Mouse (Mus musculus) heart, embryonic 15.5 days (tissue): ENCODE measurements around the gene Rnf113a1. TPM values are rescaled to one million over a fixed set of nuclear protein-coding genes. Genes with fewer than 3 reads are reported as not detected.
"Not testable (repeated sequence)": the region's sequence is repeated elsewhere in the genome, so short reads cannot be mapped to it uniquely, and the experiment has no call there.

Source experiments
- ATAC-seq: fragments of 200-750 bp; cut with Nextera tagmentation; replicated peaks from 2 replicates; pipeline ENCODE4 v1.8.0; 2017; ENCODE audit warnings: low read depth, moderate TSS enrichment; ENCODE audit not compliant: insufficient number of reproducible peaks, insufficient read depth, low FRiP score
- H3K27ac ChIP-seq: fragments of 300-500 bp; sonication (generic); 2 replicates; pipeline ENCODE4 v1.5.1; 2015; ENCODE audit warnings: mild to moderate bottlenecking, inconsistent platforms
- H3K27me3 ChIP-seq: fragments of 300-500 bp; sonication (generic); 2 replicates; pipeline ENCODE4 v1.6.1; 2015; ENCODE audit warnings: inconsistent platforms
- H3K36me3 ChIP-seq: fragments of 300-500 bp; sonication (generic); 2 replicates; pipeline ENCODE4 v1.6.1; 2015; ENCODE audit warnings: mild to moderate bottlenecking, inconsistent platforms
- H3K4me1 ChIP-seq: fragments of 300-500 bp; sonication (generic); replicated peaks from 2 replicates; pipeline ENCODE4 v1.6.1; 2015; ENCODE audit warnings: inconsistent platforms
- H3K4me2 ChIP-seq: fragments of 300-500 bp; sonication (generic); 2 replicates; pipeline ENCODE4 v1.6.1; 2015; ENCODE audit warnings: inconsistent platforms, mild to moderate bottlenecking, moderate library complexity
- H3K4me3 ChIP-seq: fragments of 300-500 bp; sonication (generic); 2 replicates; pipeline ENCODE4 v1.5.1; 2015; ENCODE audit warnings: mild to moderate bottlenecking, inconsistent platforms
- H3K9ac ChIP-seq: fragments of 300-500 bp; sonication (generic); 2 replicates; pipeline ENCODE4 v1.6.1; 2015; ENCODE audit warnings: mild to moderate bottlenecking, inconsistent platforms
- H3K9me3 ChIP-seq: fragments of 300-500 bp; sonication (generic); replicated peaks from 2 replicates; pipeline ENCODE4 v1.6.1; 2016; ENCODE audit warnings: inconsistent platforms
- WGBS: fragments of 180-500 bp; shearing (Covaris S2); methylation state at CpG from one replicate; pipeline ENCODE4 v1.1.7; 2015; ENCODE audit warnings: mixed read lengths; 5-methylcytosine and 5-hydroxymethylcytosine counted together
- polyA plus RNA-seq: library from polyadenylated mRNA; unstranded; fragments of >200 nt; fragmentation: Nextera tagmentation; extraction: Ambion mirVana; gene quantifications from 2 replicates; pipeline ENCODE4 v1.2.1, GENCODE M21; 2015

The Rnf113a1 gene
- 5.4 and 6.0 TPM in 2 replicates for polyA plus RNA-seq

DNA sequence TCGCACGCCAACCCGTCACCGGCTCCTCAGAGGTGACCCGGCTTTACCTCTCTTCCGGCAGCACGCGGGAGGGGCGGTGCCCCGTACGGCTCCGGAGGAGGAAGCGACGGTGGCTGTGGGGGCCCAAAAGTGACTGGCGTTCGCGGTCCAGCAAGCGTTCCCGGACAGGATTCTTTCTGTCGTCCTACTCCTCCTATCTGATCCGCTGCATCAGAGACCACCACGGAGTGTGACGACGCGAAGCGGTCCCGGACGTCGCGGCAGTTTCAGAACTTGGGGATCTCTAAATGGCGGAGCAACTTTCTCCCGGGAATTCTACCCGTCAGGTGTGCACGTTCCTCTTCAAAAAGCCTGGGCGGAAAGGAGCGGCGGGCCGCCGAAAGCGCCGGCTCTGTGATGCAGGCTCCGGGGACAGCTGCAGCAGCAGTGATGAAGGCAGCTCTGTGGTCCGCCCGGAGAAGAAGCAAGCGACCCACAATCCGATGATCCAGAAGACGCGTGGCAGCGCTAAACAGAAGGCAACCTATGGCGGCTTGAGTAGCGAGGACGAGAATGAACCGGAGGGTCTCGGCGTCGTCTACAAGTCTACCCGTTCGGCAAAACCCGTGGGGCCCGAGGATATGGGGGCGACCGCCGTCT is at the start of gene Rnf113a1, which contains the start of gene Ndufa1:
Gene Rnf113a1 (plus strand): TSS at position 141 of the 639 bp plus-strand sequence.
Gene Ndufa1 (minus strand): TSS at position 59 of the 639 bp plus-strand sequence.
- Histone ChIP-seq H3K27ac (peak within 1 kb of the TSS; percentile 62), H3K4me2 (peak within 1 kb of the TSS; percentile 68), H3K9me3 (no peaks in the 10 kb centered on the region), H3K27me3 (no peaks in the 10 kb centered on the region), H3K4me1 (no peaks in the 10 kb centered on the region), H3K4me3 (peak within 1 kb of the TSS; percentile 63), H3K9ac (peak within 1 kb of the TSS; percentile 55), H3K36me3 (no peaks in the 10 kb centered on the region)
- peak; percentile 66 for ATAC-seq
- WGBS = 15% methylated on average over 63 of the region's 63 CpGs

DNA sequence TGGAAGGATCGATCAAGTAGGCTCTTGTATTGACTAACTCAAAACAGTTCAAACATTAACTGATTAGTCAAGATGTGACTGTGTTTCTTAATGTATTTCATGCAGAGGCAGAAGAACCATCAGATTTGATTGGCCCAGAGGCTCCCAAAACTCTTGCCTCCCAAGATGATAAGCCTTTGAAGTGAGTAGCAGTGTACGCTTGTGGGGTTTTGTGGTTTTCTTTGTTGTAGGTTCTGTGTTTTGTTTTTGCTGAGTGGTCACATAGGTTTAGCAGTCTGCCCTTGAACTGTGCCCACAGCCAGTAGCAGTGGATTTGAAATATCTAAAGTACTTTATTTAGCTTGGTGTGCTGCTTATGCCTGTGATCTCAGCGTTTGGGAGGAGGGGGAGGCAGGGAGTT is 49.3 kb upstream of the Rnf113a1 start:
- Histone ChIP-seq H3K27ac (no peak overlapping the region), H3K4me1 (no peaks in the 10 kb centered on the region), H3K9ac (no peak overlapping the region), H3K4me2 (no peak overlapping the region), H3K27me3 (no peaks in the 10 kb centered on the region), H3K36me3 (peaks cover 16% of the 10 kb centered on the region), H3K9me3 (no peaks in the 10 kb centered on the region), H3K4me3 (no peak overlapping the region)
- ATAC-seq = no peak
- WGBS = 76% methylated on average over 3 of the region's 3 CpGs

DNA sequence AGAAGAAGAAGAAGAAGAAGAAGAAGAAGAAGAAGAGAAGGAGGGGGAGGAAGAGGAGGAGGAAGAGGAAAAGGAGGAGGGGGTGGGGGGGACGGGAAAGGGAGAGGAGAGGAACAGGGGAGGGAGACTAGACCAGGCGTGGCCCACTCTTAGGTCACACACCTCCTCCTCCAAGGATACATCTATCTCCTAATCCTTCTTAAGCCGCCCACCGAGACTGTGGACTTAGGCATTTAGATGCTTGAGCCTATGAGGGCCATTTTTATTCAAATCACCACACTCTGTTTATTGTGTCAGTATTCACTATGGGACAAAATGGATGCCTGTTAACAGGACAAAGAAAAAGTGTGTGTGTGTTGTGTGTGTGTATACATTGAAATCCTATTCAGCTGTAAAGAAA is 46.5 kb upstream of the Rnf113a1 start:
- ATAC-seq, H3K9ac ChIP-seq, H3K27ac ChIP-seq, H3K4me2 ChIP-seq, H3K27me3 ChIP-seq, H3K9me3 ChIP-seq, H3K4me1 ChIP-seq, H3K4me3 ChIP-seq: not testable (repeated sequence)
- H3K36me3 ChIP-seq = peaks cover 11% of the 10 kb centered on the region
- WGBS = 70% methylated on average over 2 of the region's 4 CpGs

DNA sequence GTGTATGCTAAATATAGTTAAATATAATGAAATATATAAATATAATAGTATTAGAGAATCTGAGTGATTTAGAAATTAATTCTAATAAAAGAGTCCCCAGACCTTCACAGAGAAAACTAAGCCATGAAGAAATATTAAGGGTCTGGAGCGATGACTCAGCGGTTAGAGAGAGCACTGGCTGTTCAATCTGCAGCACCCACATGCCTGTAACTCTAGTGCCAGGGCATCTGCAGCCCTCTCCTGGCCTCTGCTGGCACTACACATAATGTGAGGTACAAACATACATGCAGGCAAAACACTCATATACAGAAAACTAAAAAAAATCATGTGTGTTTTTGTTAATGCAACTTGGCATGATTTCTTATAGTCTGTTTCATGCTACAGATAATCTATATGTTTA is 46.1 kb upstream of the Rnf113a1 start:
- WGBS = 98% methylated on average over 2 of the region's 2 CpGs
- ATAC-seq = no peak
- peaks cover 11% of the 10 kb centered on the region for H3K36me3 ChIP-seq
- H3K4me2 ChIP-seq = no peak overlapping the region
- H3K9me3 ChIP-seq = no peaks in the 10 kb centered on the region
- no peaks in the 10 kb centered on the region for H3K4me1 ChIP-seq
- H3K4me3 ChIP-seq = no peak overlapping the region
- H3K27ac ChIP-seq = no peak overlapping the region
- H3K9ac ChIP-seq = no peak overlapping the region
- no peaks in the 10 kb centered on the region for H3K27me3 ChIP-seq

- Histone ChIP-seq H3K4me3 (no peak overlapping the region), H3K4me1 (no peaks in the 10 kb centered on the region), H3K27ac (no peak overlapping the region), H3K36me3 (no peaks in the 10 kb centered on the region), H3K9me3 (no peaks in the 10 kb centered on the region), H3K9ac (no peak overlapping the region), H3K27me3 (no peaks in the 10 kb centered on the region), H3K4me2 (no peak overlapping the region)
- ATAC-seq = no peak
- whole genome bisulfite sequencing = 53% methylated on average over 4 of the region's 4 CpGs
Observed at GRCm38 (mm10) chrX:37157839-37158238, 33.2 kb upstream of the Rnf113a1 start.

DNA sequence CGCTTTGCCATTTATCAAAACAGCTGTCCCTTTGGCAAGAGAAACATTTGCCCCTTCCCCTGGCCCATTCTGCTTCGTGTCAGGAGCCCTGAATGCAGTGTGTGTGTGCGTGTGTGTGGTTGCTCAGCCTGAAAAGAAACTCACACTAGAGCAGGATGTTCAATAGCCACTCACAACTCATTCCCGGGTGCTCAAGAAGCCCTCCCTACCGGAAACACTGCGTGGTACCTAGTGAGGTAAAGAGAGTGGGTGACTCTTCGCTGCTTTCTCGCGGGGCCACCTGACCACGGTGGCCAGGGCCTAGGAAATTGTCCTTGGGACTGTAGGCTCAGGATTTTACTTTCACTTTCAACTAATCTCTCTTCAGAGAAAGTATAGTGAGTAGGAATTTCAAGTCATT is 29.9 kb upstream of the Rnf113a1 start:
- no peak for ATAC-seq
- no peaks in the 10 kb centered on the region for H3K36me3 ChIP-seq
- 69% methylated on average over 10 of the region's 10 CpGs for WGBS

GRCm38 (mm10) chrX:37163115-37163514 is 27.9 kb upstream of the Rnf113a1 start:
- H3K4me3 ChIP-seq = no peak overlapping the region
- no peaks in the 10 kb centered on the region for H3K4me1 ChIP-seq
- no peaks in the 10 kb centered on the region for H3K36me3 ChIP-seq
- H3K9ac ChIP-seq = no peak overlapping the region
- ATAC-seq = no peak
- H3K4me2 ChIP-seq = no peak overlapping the region
- H3K9me3 ChIP-seq = no peaks in the 10 kb centered on the region
- H3K27me3 ChIP-seq = no peaks in the 10 kb centered on the region
- 81% methylated on average over 18 of the region's 18 CpGs for WGBS
- H3K27ac ChIP-seq = no peak overlapping the region

More for the DNA sequence above, 29.9 kb upstream of the Rnf113a1 start:
- Histone ChIP-seq H3K4me2 (no peak overlapping the region), H3K27ac (no peak overlapping the region), H3K9ac (no peak overlapping the region), H3K4me1 (no peaks in the 10 kb centered on the region), H3K9me3 (no peaks in the 10 kb centered on the region), H3K27me3 (no peaks in the 10 kb centered on the region), H3K4me3 (no peak overlapping the region)

GRCm38 (mm10) chrX:37167085-37167484 is 24.0 kb upstream of the Rnf113a1 start:
- Histone ChIP-seq H3K4me2 (no peak overlapping the region), H3K36me3 (no peaks in the 10 kb centered on the region), H3K4me1 (no peaks in the 10 kb centered on the region), H3K27ac (no peak overlapping the region), H3K4me3 (no peak overlapping the region), H3K9me3 (no peaks in the 10 kb centered on the region), H3K27me3 (no peaks in the 10 kb centered on the region), H3K9ac (no peak overlapping the region)
- 21% methylated on average over 3 of the region's 3 CpGs for WGBS
- no peak for ATAC-seq

GRCm38 (mm10) chrX:37168742-37169141 is 22.3 kb upstream of the Rnf113a1 start, which contains the start of gene Akap14:
Gene Akap14 (minus strand): TSS chrX:37168842.
- Histone ChIP-seq H3K27ac (no peak within 1 kb of the TSS), H3K9ac (no peak within 1 kb of the TSS), H3K36me3 (no peaks in the 10 kb centered on the region), H3K4me1 (no peaks in the 10 kb centered on the region), H3K27me3 (no peaks in the 10 kb centered on the region), H3K4me2 (no peak within 1 kb of the TSS), H3K4me3 (no peak within 1 kb of the TSS), H3K9me3 (no peaks in the 10 kb centered on the region)
- no peak for ATAC-seq
- 45% methylated on average over 5 of the region's 5 CpGs for WGBS

- ATAC-seq, H3K36me3 ChIP-seq, H3K27me3 ChIP-seq, H3K27ac ChIP-seq, H3K4me1 ChIP-seq, H3K9me3 ChIP-seq, H3K9ac ChIP-seq: not testable (repeated sequence)
- 0 out of 2 replicates have a peak overlapping the region, but pooled peaks have one; percentile 8 for H3K4me3 ChIP-seq
- H3K4me2 ChIP-seq = peak overlapping the region; percentile 41
- 32% methylated on average over 8 of the region's 8 CpGs for WGBS
Observed at GRCm38 (mm10) chrX:37184401-37184800, 6.6 kb upstream of the Rnf113a1 start.

- H3K9ac ChIP-seq = peak overlapping the region; percentile 55
- no peak overlapping the region for H3K27ac ChIP-seq
- H3K27me3 ChIP-seq = no peaks in the 10 kb centered on the region
- ATAC-seq = no peak
- H3K36me3 ChIP-seq = no peaks in the 10 kb centered on the region
- WGBS = 14% methylated on average over 20 of the region's 20 CpGs
- no peaks in the 10 kb centered on the region for H3K9me3 ChIP-seq
- no peaks in the 10 kb centered on the region for H3K4me1 ChIP-seq
- peak overlapping the region; percentile 68 for H3K4me2 ChIP-seq
- peak overlapping the region; percentile 63 for H3K4me3 ChIP-seq
Observed at GRCm38 (mm10) chrX:37190755-37191104, 315 bp upstream of the Rnf113a1 start.

DNA sequence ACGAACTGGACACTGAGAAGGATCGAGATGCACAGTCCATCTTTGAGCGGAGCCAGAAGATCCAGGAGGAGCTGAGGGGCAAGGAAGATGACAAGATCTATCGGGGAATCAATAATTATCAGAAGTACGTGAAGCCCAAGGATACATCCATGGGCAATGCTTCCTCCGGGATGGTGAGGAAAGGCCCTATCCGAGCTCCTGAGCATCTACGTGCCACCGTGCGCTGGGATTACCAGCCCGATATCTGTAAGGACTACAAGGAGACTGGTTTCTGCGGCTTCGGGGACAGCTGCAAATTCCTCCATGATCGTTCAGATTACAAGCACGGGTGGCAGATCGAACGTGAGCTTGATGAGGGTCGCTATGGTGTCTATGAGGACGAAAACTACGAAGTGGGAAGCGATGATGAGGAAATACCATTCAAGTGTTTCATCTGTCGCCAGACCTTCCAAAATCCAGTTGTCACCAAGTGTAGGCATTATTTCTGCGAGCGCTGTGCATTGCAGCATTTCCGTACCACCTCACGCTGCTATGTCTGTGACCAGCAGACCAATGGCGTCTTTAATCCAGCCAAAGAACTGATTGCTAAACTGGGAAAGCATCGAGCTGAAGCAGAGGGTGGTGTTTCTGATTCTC is 817 bp downstream of the Rnf113a1 start:
- Histone ChIP-seq H3K4me2 (peak overlapping the region; percentile 68), H3K9me3 (no peaks in the 10 kb centered on the region), H3K4me1 (no peaks in the 10 kb centered on the region), H3K4me3 (peak overlapping the region; percentile 63), H3K36me3 (no peaks in the 10 kb centered on the region), H3K9ac (peak overlapping the region; percentile 55), H3K27me3 (no peaks in the 10 kb centered on the region), H3K27ac (peak overlapping the region; percentile 62; the same call in 1 of the 2 replicates)
- ATAC-seq = no peak
- 23% methylated on average over 28 of the region's 28 CpGs for WGBS
